Mouse (Mus musculus) cerebellum, adult 2 months (tissue): Measurements from ENCODE around the gene Rapgef2.

Experiments used
- CTCF ChIP-seq: fragments of 200-500 bp; IDR thresholded peaks from 2 replicates; pipeline ENCODE4 v1.5.1; 2011; ENCODE audit warnings: low read depth, mild to moderate bottlenecking, control low read depth, low read length, moderate library complexity, borderline replicate concordance; ENCODE audit not compliant: insufficient read depth
- POLR2A ChIP-seq: fragments of 200-500 bp; IDR thresholded peaks from 2 replicates; pipeline ENCODE4 v1.6.1; 2011; ENCODE audit warnings: low read length, control low read depth, borderline replicate concordance; ENCODE audit not compliant: insufficient read depth

- TF ChIP-seq POLR2A (no peak), CTCF (no peak)
These were observed 251.9 kb downstream of the Rapgef2 start for GRCm38 (mm10) chr3:79034457-79034856.
